Mouse (Mus musculus) frontal cortex, postnatal 25 days (tissue): ENCODE measurements at regions not wholly inside any gene's neighbourhood (a gene's known extent, or its start where the extent isn't known, plus 50 kb on each side); places are given as distances from the start of the nearest gene placed in this dataset.
"Not testable (repeated sequence)": the region's sequence is repeated elsewhere in the genome, so short reads cannot be mapped to it uniquely, and the experiment has no call there.

Source experiments
- DNase-seq, 2 experiments: peaks; one replicate each; pipeline ENCODE4 v3.0.0; 2022; ENCODE audit warnings: low spot score in 2 of 2

GRCm38 (mm10) chr6:14632837-14633236 is 122.2 kb downstream of the Ppp1r3a start:
- no peak for DNase-seq

- DNase-seq = no peak
Measured at GRCm38 (mm10) chr6:14631719-14632445, 123.2 kb downstream of the Ppp1r3a start.

DNA sequence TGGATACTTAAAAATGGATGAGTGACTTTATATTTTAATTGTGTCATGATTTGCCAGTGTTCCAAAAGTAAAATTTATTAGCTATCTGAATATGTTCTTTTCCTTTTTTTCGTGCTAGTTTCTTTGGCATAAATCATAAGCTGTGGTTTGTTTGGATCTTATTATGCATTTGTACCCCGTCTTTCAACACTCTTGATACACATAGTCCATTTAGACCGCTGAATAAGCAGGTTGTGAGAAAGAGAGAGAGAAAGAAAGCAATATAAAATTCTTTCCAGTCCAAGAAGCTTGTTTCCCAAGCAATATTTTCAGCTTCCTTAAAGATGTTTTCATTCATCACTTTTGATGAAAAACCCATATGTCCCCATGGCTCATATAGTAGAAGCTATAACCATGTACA is 138.4 kb downstream of the Ppp1r3a start:
- no peak for DNase-seq

DNA sequence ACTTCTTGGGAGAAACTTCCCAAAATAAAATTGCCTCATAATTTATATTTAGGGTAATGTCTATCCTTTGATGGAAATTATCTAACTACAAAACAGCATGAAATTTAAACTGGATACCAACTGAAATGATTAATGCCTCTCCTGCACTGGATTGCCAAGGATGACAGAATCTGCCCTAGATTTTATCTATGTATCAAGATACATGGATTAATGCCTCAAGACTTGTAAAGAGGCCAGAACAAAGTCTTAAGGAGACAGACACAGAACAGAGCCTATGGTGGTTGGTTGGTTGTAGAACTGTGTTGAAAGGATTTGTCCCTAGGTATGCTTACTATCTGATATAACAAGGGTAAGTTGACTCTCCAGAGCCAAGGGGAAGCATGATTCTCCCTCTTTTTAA is 147.0 kb downstream of the Ppp1r3a start:
- no peak for DNase-seq

DNA sequence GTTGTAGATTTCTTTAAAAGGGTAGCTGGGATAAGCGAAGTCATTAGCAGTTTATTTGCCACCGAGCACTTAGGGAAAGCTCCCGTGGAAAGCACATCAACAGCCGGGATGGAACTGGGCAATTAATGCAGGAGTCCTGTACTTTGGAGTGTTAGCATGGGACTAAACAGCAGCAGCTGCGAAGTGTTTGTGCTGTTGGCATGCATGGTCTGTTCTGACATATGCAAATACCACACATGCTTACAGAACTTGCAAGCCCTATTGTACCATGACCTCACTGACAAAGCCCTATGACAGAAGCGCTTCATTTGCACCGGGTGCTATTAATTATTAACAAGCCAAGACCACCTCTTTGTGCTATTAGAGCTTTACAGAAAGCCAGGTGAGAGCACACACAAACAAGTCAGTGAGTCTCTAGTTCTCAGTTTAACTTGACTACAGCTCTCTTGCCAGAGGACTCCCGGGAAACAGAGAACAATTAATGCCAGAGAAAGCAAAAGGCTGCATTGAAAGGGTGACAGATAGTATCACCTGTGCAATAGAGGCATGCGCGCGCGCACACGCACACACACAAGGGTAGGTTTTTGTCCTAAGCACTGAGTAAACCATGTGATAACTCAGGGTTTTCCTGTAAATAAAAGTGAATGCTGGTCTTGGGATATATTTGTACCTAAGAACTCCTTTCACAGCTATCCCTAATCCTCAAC is 154.4 kb downstream of the Ppp1r3a start:
- no peak for DNase-seq

GRCm38 (mm10) chr6:14596880-14597466 is 158.1 kb downstream of the Ppp1r3a start:
- no peak for DNase-seq

GRCm38 (mm10) chr6:14585827-14586226 is 169.2 kb downstream of the Ppp1r3a start:
- DNase-seq = no peak

DNA sequence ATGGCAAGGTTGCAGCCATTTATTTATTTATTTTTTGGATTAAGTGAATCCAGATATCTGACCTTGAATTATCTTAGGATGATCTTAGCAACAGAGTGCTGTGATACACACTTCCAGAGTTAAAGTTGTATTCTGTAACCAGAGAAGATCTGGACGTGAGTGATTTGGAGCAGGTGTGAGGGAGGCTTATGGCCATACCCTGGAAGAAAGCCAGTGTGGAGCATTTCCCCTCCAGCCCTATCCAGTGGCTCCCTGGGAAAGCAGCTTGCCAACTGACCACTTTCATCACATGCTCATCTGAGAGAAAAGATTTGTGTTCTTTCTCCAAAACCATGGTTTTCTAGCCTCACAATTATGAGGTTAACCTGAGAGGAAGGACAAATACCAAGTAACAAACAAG is 171.2 kb downstream of the Ppp1r3a start:
- no peak for DNase-seq

DNA sequence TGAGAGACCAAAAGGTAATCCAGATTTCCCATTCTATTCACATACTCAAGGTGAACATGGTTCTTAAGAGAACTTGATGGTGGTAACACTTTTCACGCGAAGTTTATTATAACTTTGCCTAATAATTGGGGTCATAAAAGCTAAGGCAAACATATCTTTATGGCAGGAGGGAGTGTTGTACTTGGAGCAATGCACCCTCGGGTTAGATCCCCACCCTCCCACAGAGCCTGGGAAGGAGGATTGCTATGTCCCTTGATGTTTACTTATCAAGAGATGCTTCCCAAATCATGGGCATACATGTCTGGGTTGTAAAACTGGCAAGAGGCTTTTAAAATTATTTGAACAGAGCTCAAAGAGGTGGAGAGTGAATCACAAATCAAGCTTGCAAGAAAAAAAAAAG is 180.5 kb downstream of the Ppp1r3a start:
- no peak for DNase-seq

- no peak for DNase-seq
Measured at GRCm38 (mm10) chr6:14573001-14573400, 182.1 kb downstream of the Ppp1r3a start.

GRCm38 (mm10) chr6:14540333-14540732 is 214.7 kb downstream of the Ppp1r3a start:
- DNase-seq = no peak

DNA sequence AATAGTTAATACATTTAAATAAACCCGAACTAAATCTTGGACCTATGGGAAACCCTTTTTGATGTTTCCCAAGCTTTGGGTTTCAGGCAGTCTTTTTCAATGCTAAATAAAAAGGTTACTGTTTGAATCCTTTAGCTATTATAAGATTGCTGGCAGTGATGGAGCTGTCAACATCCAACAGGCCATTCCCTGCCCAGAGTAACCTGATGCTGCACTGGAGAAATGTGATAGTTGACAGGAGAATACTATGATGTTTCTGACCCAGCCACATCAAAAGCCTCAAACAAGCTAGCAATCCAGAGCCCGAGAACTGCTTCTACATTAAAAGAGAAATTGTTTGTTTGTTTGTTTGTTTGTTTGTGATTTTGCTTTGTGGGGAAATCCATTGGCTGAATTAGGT is 226.0 kb downstream of the Ppp1r3a start:
- DNase-seq = no peak

DNA sequence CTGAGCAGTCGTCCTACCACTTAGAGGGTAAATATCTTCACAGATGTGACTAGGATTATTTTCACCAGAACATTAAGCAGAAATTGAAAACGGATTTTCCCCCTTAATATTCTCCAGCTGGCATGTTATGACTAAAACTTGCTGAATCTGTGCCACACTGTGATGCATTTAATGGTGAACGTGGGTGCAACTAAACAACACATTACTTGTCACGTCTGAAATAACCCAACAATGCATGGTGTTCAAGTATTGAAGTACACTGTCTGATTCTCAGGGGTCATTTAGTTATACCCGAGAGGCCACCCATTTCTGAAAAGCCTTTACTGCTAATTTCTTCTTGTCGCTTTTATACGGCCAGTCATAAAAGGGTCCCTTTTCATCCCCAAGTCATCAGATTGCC is 226.5 kb downstream of the Ppp1r3a start:
- no peak for DNase-seq

GRCm38 (mm10) chr6:14522742-14523141 is 232.3 kb downstream of the Ppp1r3a start:
- DNase-seq = no peak

DNA sequence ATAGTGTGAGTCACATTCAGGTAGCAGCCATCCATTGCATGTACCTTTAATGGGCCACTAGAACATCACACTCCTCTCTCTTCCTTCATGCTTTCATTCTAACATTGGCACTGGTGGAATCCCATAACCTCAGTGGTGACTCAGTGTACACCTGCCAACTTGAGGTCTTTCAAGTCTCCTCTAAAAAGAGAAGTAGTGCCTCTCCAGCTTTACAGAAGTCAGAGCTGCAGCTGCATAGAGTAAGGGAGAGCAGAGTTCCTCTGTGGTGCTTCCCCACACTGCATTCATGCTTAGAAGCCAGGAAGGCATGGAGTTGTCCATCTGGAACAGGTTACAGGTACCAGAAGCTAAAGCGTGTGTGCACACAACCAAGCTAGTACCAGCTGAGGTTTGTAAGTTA is 233.8 kb downstream of the Ppp1r3a start:
- DNase-seq = no peak

DNA sequence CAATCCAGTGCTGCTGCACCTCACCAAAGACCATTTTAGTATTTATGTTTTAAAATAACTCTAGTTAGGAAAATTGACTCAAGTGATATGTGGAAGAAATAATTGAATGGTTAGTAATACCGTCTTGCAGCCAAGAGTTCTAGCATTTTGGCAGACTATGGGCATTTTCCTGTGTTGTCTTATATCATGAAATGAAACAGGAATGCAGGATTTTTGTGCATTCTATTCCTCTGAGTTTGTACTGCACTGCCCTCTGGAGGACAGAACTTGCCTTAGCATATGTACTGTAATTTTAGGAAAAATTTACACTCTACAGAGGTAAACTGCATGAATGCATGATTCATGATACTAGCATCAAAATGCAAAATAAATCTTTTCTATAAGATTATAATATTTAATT is 250.9 kb downstream of the Ppp1r3a start:
- DNase-seq = peak; percentile 13 to 21

DNA sequence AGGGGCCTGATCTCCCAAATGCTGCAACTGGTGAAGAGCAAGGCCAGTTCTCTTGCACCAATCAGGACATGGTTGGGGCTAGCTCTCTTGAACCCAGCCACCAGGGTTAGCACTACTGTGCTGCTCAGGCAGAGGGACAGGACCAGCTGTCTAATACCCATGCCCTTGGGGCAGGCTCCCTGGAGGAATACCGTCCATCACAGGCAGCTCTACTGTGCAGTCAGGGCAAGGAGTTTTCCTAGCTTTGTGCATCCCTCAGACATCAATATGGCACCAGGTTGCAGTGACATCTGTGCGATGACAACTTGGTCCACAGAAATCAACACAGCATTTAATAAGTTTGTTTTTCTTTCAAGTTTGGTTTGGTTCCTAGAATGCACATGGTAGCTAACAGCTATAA is 254.4 kb downstream of the Ppp1r3a start:
- DNase-seq = no peak

GRCm38 (mm10) chr6:14499882-14500281 is 255.2 kb downstream of the Ppp1r3a start:
- not testable (repeated sequence) for DNase-seq

DNA sequence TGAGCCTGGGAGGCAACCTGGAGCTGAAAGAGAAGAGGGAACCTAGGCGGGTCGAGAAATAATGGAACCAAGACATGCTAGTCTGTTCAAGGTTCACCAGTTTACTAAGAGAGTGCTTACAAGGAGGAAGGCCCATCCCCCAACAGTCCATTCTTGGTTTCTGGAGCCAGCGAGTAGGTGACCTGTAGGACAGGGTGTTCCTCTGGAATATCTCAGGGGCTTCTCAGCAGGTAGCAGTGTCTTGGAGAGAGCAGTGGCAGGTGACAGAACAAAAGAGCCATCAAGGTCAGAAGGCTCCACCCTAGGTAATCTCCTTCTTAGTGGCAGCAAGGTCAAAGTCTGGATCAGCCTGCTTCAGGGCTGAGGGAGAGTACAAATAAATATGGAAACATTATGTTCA is 268.4 kb downstream of the Ppp1r3a start:
- not testable (repeated sequence) for DNase-seq

DNA sequence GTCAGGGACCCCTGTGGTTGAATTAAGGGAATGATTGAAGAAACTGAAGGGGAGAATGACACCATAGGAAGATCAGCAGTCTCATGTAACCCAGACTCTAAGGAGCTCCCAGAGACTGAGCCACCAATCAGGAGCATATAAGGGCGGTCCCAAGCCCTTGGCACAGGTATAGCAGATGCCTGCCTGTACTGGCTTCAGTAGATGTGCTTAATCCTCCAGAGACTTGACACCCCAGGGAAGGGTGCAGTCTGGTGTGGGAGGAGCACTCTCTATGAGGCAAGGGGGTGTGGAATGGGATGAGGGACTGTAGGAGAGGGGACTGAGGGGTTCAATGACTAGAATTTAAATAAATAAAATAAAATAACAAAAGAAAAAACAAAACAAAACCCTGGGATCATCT is 298.7 kb downstream of the Ppp1r3a start:
- DNase-seq = no peak

DNA sequence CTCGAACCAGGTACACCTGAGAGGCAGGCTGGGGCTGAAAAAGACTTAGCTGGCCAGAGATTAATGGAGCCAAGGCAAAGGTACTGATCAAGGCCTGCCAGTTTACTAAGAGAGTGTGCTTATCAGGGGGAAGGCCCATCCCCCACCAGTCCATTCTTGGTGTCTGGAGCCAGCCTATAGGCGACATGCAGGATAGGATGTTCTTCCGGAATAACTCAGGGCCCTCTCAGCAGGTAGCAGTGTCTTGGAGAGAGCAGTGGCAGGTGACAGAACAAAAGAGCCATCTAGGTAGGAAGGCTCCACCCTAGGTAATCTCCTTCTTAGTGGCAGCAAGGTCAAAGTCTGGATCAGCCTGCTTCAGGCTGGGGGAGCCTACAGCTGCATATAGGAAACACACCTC is 301.8 kb downstream of the Ppp1r3a start:
- not testable (repeated sequence) for DNase-seq

GRCm38 (mm10) chr6:14431751-14432150 is 323.3 kb downstream of the Ppp1r3a start:
- no peak for DNase-seq

DNA sequence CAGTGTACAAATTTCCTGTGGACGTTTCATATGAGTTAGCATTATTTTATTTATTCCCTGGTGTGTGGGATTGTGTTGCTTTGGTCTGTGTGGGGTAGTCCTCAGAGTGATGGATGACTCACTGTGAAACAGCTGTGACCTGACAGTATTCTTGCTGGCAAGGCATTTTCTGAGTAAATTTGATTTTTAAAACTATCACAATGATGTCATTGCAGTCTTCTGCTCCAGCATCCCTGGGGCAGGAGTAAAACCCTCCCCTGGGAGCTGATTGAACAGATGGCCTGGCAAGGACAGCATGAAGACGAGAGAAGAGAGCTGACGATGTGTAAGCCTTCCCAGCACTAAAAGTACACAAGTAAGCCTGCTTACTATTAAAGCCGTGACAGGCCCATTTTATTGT is 345.3 kb downstream of the Ppp1r3a start:
- peak in 1 of 2 experiments; percentile 14 for DNase-seq
